Mouse (Mus musculus): Measurements from ENCODE around the gene Ing3.

Gene Ing3

DNA sequence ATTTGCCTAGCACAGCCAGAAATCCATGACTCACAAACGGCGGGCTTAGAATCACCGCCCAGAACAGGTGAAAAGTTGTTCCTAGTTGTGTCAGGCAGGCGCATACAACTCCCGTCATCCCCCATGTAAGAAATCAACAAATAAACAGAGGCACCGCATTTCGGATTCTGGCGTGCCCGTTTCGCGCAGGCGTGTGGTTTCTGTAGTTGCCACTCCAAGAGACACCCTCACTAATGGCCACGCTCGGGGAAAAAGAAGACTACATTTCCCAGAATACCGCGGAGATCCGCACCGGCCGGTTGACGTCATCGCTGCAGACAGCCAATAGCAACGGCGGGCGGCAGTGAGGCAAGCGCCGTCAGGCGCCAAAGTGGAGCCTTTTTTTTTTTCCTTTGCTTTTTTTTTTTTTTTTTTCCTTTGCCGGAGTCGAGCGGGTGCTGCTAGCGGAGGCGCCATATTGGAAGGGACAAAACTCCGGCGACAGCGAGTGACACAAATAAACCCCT, at the start of gene Ing3:
TSS of gene Ing3 (plus strand) at position 346 of the 506 bp plus-strand sequence.
- peak; percentile 99 for DNase-seq (ENCODE audit: low read depth)

DNA sequence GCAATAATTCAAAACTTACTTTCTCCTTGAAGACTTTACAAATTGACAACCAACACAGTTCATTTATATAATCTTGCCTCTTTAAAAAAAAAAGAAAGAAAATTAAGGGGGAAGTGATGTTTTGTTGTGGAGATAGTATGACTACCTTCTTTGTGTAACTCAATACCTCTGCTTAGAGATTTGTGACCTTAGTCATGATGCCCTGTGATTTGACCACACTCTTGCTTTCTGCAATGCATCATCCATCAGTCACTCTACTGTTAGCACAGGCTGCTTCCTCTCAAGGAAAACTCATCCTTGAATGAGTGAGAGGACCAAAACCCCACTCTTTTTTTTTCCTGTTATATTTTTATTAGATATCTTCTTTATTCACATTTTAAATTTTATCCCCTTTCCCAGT, 39.7 kb upstream of the Ing3 start:
- no peak for DNase-seq (ENCODE audit: low read depth)

DNA sequence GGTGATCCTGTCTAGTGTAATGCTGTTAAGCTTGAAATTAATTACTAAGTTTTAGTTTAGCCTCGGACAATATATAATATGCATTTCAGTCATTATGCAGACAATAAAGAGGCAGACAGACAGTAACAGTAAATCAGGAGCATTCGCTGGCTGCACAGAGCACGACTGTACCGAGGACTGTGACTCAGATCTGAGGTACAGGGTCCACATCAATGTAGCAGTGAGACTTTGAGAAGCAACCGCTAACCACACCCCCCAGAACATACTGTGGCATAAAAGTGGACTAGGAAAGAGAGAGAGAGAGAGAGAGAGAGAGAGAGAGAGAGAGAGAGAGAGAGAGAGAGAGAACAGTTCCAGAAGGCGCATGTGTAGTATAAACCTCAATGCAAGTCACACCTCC, 38.6 kb upstream of the Ing3 start:
- DNase-seq (ENCODE audit: low read depth): no peak

DNA sequence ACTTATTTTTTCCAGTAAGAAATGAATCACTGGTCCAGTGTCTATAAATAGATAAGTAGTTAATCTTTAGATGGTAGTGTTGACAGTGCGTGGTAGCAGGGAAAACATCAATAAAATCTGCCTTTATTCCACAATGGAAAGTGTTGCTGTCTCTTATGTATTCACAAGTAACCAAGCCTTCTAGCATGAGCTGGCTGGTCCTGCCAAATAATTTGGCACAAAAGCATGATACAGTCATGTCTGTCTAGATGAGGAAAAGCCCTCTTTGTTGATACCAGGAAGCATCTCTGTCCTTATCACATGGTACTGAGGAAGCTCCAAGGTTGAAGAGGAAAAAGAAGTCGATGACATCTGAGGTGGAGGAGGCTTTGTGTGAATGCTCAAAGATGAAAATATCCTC, 32.8 kb upstream of the Ing3 start:
- DNase-seq (ENCODE audit: low read depth): no peak

DNA sequence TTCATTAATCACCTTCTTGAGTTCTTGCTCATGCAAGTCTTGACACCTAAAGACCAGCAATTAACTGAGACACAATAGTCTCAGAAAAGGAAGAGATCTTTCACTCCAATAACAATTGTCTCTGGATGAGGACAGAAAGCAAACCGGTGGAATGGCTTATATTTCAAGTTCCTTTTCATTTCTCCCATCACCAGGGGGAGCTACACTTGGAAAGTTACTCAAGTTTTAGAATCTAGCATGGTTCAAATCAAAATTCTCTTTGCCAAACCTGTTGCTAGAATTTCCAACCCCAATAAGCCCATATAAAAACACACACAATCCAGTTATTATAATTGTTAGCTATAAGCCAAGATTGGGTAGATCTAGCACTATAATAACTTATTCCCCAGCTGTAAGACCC, 25.2 kb upstream of the Ing3 start:
- DNase-seq (ENCODE audit: low read depth): no peak

DNA sequence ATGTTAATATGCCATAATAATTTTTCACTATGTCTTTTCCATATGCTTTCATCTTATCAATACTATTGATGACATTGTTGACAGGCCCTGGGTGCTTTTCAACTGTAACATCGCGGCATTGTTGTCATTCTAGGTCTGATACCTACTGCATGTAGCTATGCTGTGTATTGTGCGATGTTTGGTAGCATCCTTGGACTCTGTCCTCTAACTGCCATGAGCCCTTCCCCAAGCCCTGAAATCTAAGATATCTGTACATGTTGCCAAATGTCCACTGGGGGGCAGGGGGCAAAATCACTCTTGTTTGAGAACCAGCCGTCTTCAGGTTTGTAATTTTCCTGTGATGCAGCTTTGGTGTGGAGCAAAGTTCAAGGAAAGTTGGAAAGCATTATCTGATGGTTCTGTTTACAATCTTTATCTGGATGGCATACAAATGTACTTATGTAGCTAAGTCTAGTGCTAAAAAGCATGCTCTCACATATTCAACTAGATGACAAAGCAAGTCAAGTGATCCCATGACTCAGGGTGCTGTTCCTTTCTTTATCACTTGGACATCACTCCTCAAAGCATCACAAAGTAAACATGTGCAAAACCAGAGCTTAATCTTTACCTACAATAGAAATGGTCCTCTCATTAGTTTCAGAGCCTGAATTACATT, 11.3 kb upstream of the Ing3 start:
- DNase-seq (ENCODE audit: low read depth): no peak

DNA sequence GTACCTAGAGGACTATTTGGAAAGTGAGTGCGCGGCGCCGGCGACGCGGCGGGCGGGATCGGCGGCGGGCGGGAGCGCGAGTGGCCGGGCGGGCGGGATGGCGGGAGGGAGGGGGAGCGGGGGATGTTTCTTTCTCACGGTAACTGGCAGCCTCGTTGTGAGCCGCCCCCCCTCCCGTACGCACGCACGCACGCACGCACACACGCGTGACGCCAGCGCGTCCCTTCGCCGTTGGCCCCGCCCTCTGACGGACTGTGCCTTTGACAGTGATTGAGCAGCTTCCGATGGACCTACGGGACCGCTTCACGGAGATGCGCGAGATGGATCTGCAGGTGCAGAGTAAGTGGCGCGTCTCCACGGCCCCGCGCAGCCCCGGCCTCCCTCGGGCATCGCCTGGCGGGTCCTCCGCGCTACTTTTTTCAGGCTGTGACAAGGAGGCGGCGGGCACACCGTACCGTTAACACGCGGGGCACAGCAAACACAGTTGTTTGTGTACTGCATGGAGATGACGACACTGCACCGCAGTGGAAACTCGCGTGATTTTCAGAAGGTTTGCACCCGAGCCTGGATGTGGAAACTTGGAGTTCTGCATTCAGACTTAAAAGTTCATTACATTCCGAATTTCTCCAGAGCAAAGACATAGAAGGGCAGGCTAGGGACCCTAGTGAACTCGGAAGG, 539 bp downstream of the Ing3 start:
- peak; percentile 99 for DNase-seq (ENCODE audit: low read depth)

DNA sequence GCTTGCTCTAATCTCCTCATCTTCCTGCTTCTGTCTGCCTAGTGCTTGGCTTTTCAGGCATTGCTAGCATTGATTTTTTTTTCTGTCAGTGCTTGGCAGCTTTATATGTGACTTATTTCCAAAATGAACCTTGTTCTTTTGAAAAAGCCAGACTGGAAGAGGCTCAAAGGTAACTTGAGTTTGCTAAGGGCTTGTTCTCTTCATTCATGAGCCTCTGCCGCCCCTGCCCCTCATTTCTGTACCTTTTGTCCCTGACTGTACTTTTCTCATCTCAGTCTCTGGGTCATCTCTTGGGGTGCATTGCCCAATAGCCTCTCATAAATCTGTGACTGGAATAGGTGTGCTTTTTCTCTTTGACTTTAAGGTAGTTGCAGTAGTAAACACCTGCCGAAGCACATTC, 1.3 kb downstream of the Ing3 start:
- no peak for DNase-seq (ENCODE audit: low read depth)

DNA sequence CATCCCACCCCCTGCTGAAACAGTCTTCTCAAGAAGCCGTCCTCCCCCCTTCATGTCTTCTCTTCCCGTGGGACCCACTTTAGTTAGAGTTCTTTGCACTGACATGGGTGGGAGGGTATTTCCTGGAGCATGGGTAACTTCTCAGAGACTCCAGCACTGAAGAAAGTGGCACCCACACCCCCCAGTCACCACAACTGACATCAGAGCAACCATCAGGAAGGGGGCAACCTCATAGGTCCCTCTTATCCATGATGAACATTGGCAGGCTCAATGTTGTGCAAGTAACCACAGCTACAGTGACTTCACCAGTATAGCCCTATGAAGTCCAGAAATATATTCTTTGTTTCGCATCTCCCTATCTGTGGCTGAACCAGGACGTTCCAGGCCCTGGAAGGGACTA, 6.1 kb downstream of the Ing3 start:
- DNase-seq (ENCODE audit: low read depth): no peak

DNA sequence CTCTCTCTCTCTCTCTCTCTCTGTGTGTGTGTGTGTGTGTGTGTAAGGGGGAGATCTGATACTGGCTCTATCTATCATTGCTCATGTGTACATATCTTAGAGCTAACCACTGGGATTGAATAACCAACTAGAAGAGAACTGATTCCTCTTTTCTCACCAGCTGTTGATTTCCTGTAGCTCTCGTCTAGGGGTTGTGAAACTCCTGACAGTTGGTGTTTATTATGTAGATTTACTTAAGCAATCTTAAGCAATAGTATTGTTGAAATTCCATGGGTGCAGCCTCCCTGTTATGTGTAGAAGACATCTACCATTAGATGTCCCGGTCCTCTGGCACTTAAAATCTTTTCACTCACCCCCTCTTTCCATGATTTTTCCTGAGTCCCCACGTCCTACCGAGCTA, 9.6 kb downstream of the Ing3 start:
- DNase-seq (ENCODE audit: low read depth): no peak

DNA sequence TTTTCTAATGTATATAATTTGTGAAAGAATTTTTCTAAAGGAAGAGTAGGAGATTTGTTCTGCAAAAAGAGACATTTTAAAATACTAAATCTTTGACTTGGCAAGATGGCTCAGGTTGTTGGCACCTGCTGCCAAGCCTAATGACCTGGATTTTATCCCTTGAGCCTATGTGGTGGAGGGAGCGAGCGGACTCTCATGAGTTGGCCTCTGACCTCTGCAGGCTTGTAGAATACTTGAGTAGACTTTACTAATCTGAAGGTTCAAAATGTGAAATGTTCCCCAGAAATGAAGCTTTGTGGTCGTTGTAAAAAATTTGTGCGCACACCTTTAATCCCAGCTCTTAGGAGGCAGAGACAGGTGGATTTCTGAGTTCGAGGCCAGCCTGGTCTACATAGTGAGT, 10.5 kb downstream of the Ing3 start:
- DNase-seq (ENCODE audit: low read depth): no peak

DNA sequence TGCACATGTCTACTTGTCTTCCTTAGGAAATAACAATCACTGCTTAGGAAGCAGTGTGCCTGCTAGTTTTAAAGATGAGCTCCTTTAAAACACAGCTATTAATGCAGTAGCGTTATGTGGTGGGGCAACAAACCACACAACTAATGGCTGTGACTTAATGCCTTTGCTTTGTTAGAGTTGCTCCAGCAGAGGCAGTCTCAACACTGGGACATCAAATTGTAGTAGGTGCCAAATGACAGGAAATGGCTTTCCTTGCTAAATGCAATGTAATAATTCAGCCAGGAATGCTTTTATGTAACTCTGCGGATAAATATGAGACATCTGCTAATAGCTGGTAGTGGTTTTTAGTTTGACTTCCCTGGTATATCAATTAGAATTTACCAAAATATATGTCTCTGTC, 28.2 kb downstream of the Ing3 start:
- no peak for DNase-seq (ENCODE audit: low read depth)

DNA sequence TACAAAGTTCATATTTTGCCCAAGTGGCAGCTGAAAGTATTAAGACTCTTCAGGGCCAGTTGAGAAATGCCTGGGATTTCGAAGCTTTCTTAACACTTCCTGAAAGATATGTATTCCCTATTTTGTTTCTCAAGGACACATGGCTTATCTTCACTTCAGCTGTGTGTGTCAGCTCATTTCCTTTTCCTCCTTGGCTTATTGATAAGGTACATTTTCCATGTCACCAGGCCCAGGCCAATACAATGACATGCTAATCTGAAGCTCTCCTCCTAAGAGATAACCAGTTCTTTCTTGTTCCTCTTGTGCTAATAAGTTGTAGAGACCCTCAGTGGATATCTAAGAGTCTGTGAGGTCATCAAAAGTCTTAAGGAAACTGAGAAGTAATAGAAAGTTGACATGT, 31.7 kb downstream of the Ing3 start:
- DNase-seq (ENCODE audit: low read depth): no peak

DNA sequence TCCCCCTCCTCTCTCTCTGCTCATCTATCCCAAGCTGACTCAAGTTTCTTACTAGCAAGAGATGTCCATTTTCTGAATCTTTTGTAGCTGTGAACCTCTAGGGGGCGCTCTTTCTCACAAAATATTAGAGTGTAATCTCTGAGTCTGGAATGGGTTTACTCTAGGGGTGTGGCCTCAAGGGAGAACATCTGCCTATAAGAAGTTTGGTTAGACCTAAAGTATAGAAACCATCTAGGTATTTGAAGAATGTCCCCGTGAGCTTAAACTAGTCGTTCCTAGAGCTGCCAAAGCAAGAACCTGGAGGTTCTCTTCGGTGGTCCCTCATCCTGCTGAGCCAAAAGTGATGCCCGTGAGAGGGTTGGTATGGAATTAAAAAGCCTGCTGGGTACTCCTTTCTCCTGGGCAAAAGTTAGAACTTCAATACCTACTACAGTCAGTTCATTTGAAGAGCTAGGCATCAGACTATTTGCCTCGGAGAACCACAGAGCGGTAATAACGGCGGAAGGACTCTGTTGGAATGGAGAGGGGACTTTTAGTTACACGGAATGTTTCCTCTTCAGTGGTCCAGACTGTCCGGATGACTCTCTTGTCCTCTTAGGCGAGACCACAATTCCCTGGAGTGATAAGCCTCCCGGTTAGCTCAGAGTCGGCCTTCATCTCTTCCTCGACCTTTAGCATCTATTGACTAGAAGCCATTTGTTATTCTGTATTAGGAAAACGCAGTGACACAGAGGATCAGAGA, 35.8 kb downstream of the Ing3 start:
- DNase-seq (ENCODE audit: low read depth): peak; percentile 67

DNA sequence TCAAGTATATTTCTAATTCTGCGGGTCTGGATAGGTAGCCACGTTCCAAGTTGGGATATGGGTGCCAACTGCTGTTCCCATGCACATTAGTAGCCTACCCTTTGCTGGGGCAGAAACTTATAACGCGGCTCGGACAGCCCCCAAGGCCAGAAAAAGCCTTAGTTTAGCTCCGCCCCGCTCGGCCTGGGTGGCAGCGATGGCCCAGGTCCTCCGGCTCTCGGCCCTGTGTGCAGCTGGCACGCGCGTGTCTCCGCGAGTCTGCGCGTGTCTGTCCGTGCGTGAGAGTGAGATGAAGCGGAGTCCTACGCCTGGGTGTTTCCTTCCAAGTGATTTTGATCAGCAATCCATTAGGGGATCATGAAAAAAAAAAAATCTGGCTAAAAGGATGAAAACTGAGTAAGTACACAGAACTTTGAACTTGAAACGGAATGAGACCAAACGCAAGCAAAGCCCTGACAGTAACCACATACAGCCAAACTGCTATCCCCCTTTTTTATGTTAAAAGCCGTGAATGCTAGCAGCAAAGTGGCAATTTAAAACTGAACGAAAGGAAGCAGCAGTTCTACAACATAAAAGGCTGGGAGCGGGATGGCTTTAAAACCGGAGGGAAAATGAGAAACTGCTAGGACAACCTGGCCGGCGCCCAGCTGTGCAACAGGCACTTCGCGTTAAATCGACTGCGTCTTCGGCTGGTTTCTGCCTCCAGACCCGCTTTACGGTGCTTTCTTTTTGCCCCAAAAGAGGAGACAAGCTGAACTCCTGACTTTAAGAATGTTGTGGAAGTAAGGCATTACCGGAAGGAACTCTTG, 36.6 kb downstream of the Ing3 start, which contains the start of gene Cped1:
TSS of gene Cped1 (plus strand) at position 185 of the 809 bp plus-strand sequence.
- peak; percentile 14 for DNase-seq (ENCODE audit: low read depth)

DNA sequence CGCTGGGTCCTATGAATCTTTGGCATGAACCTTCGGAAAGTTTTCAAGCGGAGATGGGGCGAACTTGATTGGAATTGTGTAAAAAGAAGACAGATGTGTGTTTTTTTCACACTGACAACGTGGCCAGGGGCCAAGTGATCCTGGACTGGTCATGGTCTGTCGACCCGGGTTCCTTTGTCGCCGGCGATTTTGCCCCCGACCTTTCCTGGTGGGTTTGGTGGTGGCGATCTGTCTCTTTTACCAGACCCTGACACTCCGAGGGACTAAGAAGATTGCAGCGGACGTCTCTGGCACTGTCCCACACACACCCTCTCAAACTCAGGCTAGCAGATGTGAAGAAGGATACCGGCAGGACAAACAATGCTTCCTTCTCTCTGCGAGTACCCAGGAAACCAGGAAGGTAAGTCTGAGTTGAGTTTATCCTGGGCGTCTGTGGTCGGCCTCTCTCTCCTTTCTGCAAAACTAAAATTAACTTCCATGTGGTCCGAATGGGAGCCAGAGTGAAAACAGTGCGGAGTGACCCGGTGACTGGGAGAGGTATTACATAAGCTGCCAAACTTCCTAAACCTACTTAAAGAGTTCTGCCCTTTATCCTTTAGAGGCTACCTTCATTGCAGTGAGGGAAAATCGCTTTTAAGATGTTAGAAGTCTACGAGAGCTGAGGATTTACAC, 37.4 kb downstream of the Ing3 start:
- no peak for DNase-seq (ENCODE audit: low read depth)

DNA sequence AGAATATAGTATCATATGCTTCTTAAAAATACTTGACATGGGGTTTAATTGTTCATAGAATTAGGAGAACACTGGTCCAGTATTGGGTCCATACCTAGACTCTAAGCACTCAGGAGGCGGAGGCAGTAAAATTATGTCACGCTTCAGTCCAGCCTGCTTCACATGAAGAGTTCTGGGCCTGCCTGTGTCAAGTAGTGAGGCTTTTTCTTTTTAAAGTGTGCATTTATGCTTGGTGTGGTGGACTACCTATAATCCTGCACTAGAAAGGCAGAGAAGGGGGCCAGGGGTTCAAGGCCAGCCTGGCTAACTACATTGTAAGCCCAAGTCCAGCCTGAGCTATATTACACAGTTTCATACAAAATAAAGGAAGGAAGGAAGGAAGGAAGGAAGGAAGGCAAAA, 38.2 kb downstream of the Ing3 start:
- no peak for DNase-seq (ENCODE audit: low read depth)

DNA sequence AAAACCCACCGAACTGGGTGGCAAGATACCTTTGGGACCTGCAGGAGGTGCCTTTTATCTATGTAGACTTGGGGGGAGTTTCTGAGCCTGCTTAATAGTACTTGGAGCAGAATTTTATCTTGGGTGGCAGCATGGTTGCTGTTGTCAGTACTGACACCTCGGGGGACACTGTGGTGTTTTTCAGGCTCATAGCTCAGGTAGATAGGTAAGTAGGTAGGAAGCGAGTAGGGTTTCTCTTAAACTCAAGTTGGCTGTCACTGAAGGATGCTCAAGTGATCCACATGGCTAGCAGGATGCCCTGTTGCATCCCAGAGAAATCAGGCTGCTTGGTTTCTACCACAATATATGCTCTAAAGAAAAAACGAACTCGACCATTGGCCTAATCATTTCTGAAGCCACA, 38.9 kb downstream of the Ing3 start:
- DNase-seq (ENCODE audit: low read depth): no peak

DNA sequence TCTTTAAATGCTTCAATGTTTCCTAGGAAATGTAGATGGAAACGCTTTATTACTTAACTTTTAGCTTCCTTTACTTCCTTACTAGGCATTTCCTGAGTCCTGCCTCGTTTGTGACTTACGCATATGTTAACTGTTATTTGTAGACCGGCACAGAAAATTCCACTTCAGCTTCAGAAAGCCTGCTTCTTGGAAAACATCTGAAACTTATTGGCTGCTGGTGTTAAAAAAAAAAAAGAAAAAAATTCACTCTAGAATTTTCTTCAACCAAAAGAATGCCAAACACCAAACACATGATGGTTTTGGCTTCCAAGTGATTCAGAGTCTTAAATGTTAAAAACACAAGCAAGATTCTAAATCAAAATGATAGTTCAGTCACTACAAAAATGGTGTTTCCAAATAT, 39.7 kb downstream of the Ing3 start:
- DNase-seq (ENCODE audit: low read depth): no peak

DNA sequence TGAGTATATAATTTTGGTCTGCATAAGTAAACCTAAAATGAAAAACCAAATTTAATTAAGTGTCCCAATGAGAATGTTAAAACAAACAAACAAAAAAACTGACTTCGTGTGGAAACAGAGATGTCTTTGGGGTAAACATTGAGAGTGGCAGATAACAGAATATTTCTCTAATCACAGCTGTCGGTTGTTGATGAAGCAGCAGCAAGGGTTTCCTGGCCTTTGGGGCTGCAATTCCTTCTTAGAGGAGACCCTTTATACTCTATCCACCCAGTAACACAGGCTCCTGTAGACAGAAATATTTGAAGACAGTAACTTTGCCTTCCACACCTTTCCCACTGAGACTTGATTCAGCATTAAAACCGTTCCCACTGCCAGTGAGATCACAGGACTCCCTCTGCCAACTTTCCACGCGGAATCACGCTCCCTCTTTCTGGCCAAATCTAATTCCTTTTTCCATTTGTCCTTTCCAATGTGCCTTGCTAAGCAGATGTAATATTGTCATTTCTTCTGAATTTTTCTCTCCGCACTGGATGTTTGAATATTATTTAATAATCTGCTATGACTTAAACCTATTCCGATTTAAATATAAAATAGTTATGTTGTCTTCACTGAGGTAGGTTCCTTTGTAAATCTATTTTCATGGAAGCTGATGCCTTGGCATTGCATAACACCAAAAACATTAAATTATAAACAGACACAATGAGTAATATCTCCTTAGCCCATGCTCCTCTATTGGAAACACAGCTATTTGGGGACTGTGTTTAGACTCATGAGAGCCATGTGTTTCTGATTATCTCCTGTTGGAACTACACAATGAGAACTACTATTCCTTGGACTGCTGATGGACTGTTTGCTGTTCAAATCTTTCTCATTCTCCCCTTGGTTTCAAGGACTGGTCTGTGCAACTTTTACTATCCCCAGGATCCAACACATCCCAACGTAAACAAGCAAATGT, 41.1 kb downstream of the Ing3 start:
- no peak for DNase-seq (ENCODE audit: low read depth)

DNA sequence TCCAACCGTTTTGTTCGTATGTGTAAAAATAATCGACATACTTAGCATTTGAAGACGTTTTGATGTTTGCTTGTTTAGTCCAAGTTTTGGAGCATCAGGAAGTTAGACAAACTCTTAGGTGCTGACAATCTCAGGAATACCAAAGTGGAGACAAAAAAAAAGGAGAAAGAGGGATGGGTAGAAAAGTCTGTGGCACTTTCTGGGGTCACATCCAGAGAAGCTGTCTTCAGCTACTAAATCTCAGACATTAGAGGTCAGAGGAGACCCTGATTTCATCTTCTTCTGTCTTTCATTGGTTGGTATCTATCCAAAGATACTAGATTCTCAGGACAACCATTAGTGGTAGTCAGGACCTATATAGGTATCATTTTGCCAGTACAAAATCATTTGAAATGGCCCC, 41.8 kb downstream of the Ing3 start:
- no peak for DNase-seq (ENCODE audit: low read depth)

Measured in naive thymus-derived CD4-positive, alpha-beta T cell, adult 2 months (primary cell).